In genomic region chr9:121475488-121476452, GRCm38 (mm10) we compare ENCODE assay signal across 19 mouse cellular contexts. TPM values are rescaled to one million over a fixed set of nuclear protein-coding genes. Genes with fewer than 3 reads are reported as not detected.
DNase-seq lines count a peak whose midpoint lies in the region; ATAC-seq and TF ChIP-seq lines count a peak whose summit lies in the region.
"Had no signal": no experiment of that assay in that cellular context is flagged by ENCODE, and none has a peak within 500 bp of the region (broad histone marks: within the 10 kb centered on the region; RNA-seq: fewer than 3 reads in every experiment).

No protein-coding gene starts in this region.

- peak; percentile 72 to 75 for DNase-seq in cerebellum, postnatal 14 days
- DNase-seq in left cerebral cortex, postnatal 4 days: peak; percentile 70
- DNase-seq in left cerebral cortex, postnatal 10 days (ENCODE audit: extremely low spot score in 1 of 2, low spot score in 2 of 2): no peak
- peak; percentile 43 for DNase-seq in brain, embryonic 14.5 days (ENCODE audit: low read depth)
- DNase-seq in thymus, postnatal 25 days: no peak
- DNase-seq: gastrocnemius, postnatal 14 days; kidney, adult 11 months; right cerebral cortex, postnatal 25 days; thymus, postnatal 4 days had no signal

- no peaks in the 10 kb centered on the region for H3K27me3 ChIP-seq in myocyte (ENCODE audit: control insufficient read depth, insufficient read depth, insufficient read length)
- H3K27me3 ChIP-seq: limb, embryonic 12.5 days; neural tube, embryonic 12.5 days had no signal

- peaks cover 10% of the 10 kb centered on the region for H3K36me3 ChIP-seq in myocyte (ENCODE audit: control insufficient read depth, insufficient read depth)
- H3K36me3 ChIP-seq: liver, embryonic 15.5 days had no signal

- H3K4me3 ChIP-seq in myocyte: no peak overlapping the region
- H3K4me3 ChIP-seq: left cerebral cortex, adult 2 months; limb, embryonic 12.5 days; liver, embryonic 15.5 days; megakaryocyte, embryonic 14.5 days; neural tube, embryonic 12.5 days had no signal

- intact Hi-C loops in left cerebral cortex, postnatal 4 days (cut with DNase I): loop anchor here (10.0 kb wide), 1 partner anchor 279 kb away; the partner anchor contains the start of gene Zfp651
- intact Hi-C loops in left cerebral cortex, postnatal 10 days (cut with DNase I): loop anchor here (5.0 kb wide), 2 partner anchors 192 to 262 kb away; no protein-coding TSS in a partner anchor

- no peak overlapping the region for H3K4me2 ChIP-seq in myocyte (ENCODE audit: low read depth)
- H3K4me2 ChIP-seq: hindbrain, embryonic 14.5 days; limb, embryonic 12.5 days; liver, embryonic 15.5 days; neural tube, embryonic 12.5 days had no signal

- no peak for ATAC-seq in cerebellum, adult (ENCODE audit: insufficient number of reproducible peaks, low FRiP score, low TSS enrichment)
- ATAC-seq: lung, postnatal 0 days; midbrain, embryonic 16.5 days had no signal

- H3ac ChIP-seq in myocyte (ENCODE audit: control insufficient read depth, insufficient read length): no peak overlapping the region

- no peak for TF ChIP-seq CTCF in brain, embryonic 14.5 days (IDR thresholded peaks at IDR 0.05; ENCODE audit: borderline replicate concordance, extremely low read depth, insufficient read depth, insufficient read length)

- TF ChIP-seq POLR2A in brain, embryonic 14.5 days (IDR thresholded peaks at IDR 0.05; ENCODE audit: borderline replicate concordance, extremely low read depth, insufficient read depth, insufficient read length, poor library complexity, severe bottlenecking): no peak
- no peak for TF ChIP-seq POLR2A in myocyte (IDR thresholded peaks at IDR 0.05; ENCODE audit: insufficient read length, low read depth)

- H3K79me2 ChIP-seq in myocyte (ENCODE audit: control insufficient read depth, insufficient read depth): no peaks in the 10 kb centered on the region

TF ChIP-seq in myocyte, 11 proteins besides CTCF, POLR2A, EP300 and RAD21:
- no peak for TF ChIP-seq USF1 (IDR thresholded peaks at IDR 0.05; ENCODE audit: low read depth)
- TF ChIP-seq POLR2AphosphoS2 (IDR thresholded peaks at IDR 0.05; ENCODE audit: insufficient read length, low read depth): peak; percentile 87
TF ChIP-seq in myocyte: peak in this region for 1.

RNA-seq across cellular contexts. Expression of gene Cck, which starts 19.7 kb away (rescaled TPM):
- 100 to 1,000 TPM; 175 to 187 TPM for total RNA-seq in left cerebral cortex, postnatal 4 days (2021)
- 100 to 1,000 TPM; 377 to 421 TPM for total RNA-seq in left cerebral cortex, postnatal 10 days (2021)
- polyA plus RNA-seq in brain, embryonic 14.5 days (2012; rRNA removed): 34.1 and 38.6 TPM in 2 replicates
- 0.10 TPM for polyA plus RNA-seq in myocyte (2012; fragmentation: generic; extraction: Trizol)

Comparison
In these comparisons a context has a peak if more than half of its experiments do, and no peak if none do; other contexts are left out.
1. DNase-seq: peak in cerebellum, postnatal 14 days (2 of 2), left cerebral cortex, postnatal 4 days (single experiment) and brain, embryonic 14.5 days (single experiment); none in left cerebral cortex, postnatal 10 days (0 of 2) and thymus, postnatal 25 days (single experiment).